In genomic region chr2:53796605-53797004, GRCm38 (mm10) we compare ENCODE assay signal across 16 mouse cellular contexts.
"Had no signal": no experiment of that assay in that cellular context is flagged by ENCODE, and none has a peak within 500 bp of the region (broad histone marks: within the 10 kb centered on the region; RNA-seq: fewer than 3 reads in every experiment).

No protein-coding gene starts in this region.

- H3K27me3 ChIP-seq: neural tube, embryonic 12.5 days; neural tube, embryonic 13.5 days; neural tube, embryonic 15.5 days; stomach, embryonic 15.5 days had no signal

- H3K4me2 ChIP-seq: neural tube, embryonic 12.5 days; neural tube, embryonic 13.5 days; neural tube, embryonic 15.5 days; stomach, embryonic 15.5 days had no signal

- H3K36me3 ChIP-seq: neural tube, embryonic 12.5 days; neural tube, embryonic 13.5 days; neural tube, embryonic 15.5 days; stomach, embryonic 15.5 days had no signal

- H3K9me3 ChIP-seq: neural tube, embryonic 12.5 days; neural tube, embryonic 13.5 days; neural tube, embryonic 15.5 days; stomach, embryonic 15.5 days had no signal

- DNase-seq: right cerebral cortex, adult 18-20 months; right cerebral cortex, postnatal 14 days; right cerebral cortex, postnatal 25 days; right cerebral cortex, postnatal 4 days; spleen, adult 18-20 months; thymus, adult 18-20 months; thymus, adult 2 months; thymus, postnatal 14 days; thymus, postnatal 25 days; thymus, postnatal 36 days; thymus, postnatal 4 days had no signal

- H3K4me1 ChIP-seq: neural tube, embryonic 12.5 days; neural tube, embryonic 13.5 days; neural tube, embryonic 15.5 days; stomach, embryonic 15.5 days had no signal

- H3K27ac ChIP-seq: neural tube, embryonic 12.5 days; neural tube, embryonic 13.5 days; neural tube, embryonic 15.5 days; stomach, embryonic 15.5 days; stomach, postnatal 0 days had no signal

- H3K4me3 ChIP-seq: neural tube, embryonic 12.5 days; neural tube, embryonic 13.5 days; neural tube, embryonic 15.5 days; stomach, embryonic 15.5 days had no signal

- H3K9ac ChIP-seq: neural tube, embryonic 12.5 days; neural tube, embryonic 13.5 days; neural tube, embryonic 15.5 days; stomach, embryonic 15.5 days had no signal
